Mouse (Mus musculus) liver, adult 2 months (tissue): ENCODE measurements around the gene Sipa1l3.

Experiments
- CTCF ChIP-seq: fragments of 200-500 bp; IDR thresholded peaks from 2 replicates; pipeline ENCODE4 v1.5.1; 2011; ENCODE audit warnings: low read depth, low read length, control low read depth
- POLR2A ChIP-seq: fragments of 200-500 bp; IDR thresholded peaks from 2 replicates; pipeline ENCODE4 v1.6.1; 2011; ENCODE audit warnings: low read length, control low read depth; ENCODE audit not compliant: insufficient read depth; ENCODE audit errors: extremely low read depth

GRCm38 (mm10) chr7:29458889-29459740 is 59.3 kb downstream of the Sipa1l3 start:
- TF ChIP-seq POLR2A, result no peak
- no peak for TF ChIP-seq CTCF
